Mouse (Mus musculus) hindbrain, embryonic 16.5 days (tissue): ENCODE measurements at regions not wholly inside any gene's neighbourhood (a gene's known extent, or its start where the extent isn't known, plus 50 kb on each side); places are given as distances from the start of the nearest gene placed in this dataset.

Source experiments
- ATAC-seq: fragments of 200-750 bp; cut with Nextera tagmentation; 2 replicates; pipeline ENCODE4 v1.8.0; 2017; ENCODE audit warnings: moderate TSS enrichment, moderate library complexity
- H3K27ac ChIP-seq: fragments of 300-500 bp; sonication (generic); 2 replicates; pipeline ENCODE4 v1.5.1; 2014; ENCODE audit warnings: low read depth, mild to moderate bottlenecking, control low read depth, low read length, moderate library complexity
- H3K27me3 ChIP-seq: fragments of 300-500 bp; sonication (generic); replicated peaks from 2 replicates; pipeline ENCODE4 v1.6.1; 2014; ENCODE audit warnings: low read length; ENCODE audit not compliant: control insufficient read depth, insufficient read depth
- H3K36me3 ChIP-seq: fragments of 300-500 bp; sonication (generic); 2 replicates; pipeline ENCODE4 v1.6.1; 2014; ENCODE audit warnings: mild to moderate bottlenecking, low read length, moderate library complexity, mixed read lengths; ENCODE audit not compliant: control insufficient read depth, insufficient read depth
- H3K4me1 ChIP-seq: fragments of 300-500 bp; sonication (generic); 2 replicates; pipeline ENCODE4 v1.6.1; 2014; ENCODE audit warnings: low read depth, low read length; ENCODE audit not compliant: control insufficient read depth, insufficient read depth
- H3K4me2 ChIP-seq: fragments of 300-500 bp; sonication (generic); 2 replicates; pipeline ENCODE4 v1.6.1; 2014; ENCODE audit warnings: mild to moderate bottlenecking, low read length, control low read depth, moderate library complexity
- H3K4me3 ChIP-seq: fragments of 300-500 bp; sonication (generic); 2 replicates; pipeline ENCODE4 v1.5.1; 2014; ENCODE audit warnings: mild to moderate bottlenecking, low read length, control low read depth, moderate library complexity
- H3K9ac ChIP-seq: fragments of 300-500 bp; sonication (generic); 2 replicates; pipeline ENCODE4 v1.6.1; 2014; ENCODE audit warnings: low read depth, mild to moderate bottlenecking, control low read depth, low read length, moderate library complexity
- H3K9me3 ChIP-seq: fragments of 300-500 bp; sonication (generic); 2 replicates; pipeline ENCODE4 v1.6.1; 2014; ENCODE audit warnings: mild to moderate bottlenecking, low read length, moderate library complexity; ENCODE audit not compliant: control insufficient read depth
- WGBS: fragments of 180-500 bp; shearing (Covaris S2); extraction: QIAGEN DNeasy Blood & Tissue Kit; methylation state at CpG from one replicate; pipeline ENCODE4 v1.1.7; 2014; 5-methylcytosine and 5-hydroxymethylcytosine counted together

DNA sequence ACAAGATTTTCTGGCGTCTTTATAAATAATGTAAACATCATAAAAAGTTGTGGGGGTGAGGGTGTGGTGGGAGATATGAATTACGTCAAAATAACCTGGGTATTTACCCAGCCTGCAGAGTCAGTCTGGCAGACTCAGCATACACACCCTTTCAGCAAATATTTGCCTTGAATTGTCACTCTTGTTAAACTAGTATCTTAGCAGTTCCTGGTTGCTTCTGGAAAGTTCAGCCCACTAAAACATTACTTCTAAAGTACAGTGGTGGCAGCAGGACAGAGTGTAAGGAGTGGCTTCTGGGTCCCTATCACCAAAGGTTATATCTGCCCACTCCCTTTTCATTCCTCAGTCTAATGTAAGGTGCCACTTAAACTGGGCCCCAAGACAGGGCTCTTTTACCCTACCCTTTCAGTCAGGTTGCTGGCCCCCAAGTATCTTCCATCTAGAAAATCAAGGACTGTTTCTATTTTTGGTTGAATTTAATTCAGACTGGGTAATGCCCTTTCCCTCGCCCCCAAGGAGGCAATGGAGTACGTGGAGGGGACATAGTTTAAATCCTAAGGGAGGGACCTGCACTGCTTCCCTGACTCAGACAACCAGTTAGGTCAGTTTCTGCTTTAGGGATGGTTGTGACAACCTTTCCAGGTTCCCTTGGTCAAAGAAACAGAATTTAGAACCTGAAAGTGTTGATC, 289.3 kb downstream of the Pik3r1 start:
- no peaks in the 10 kb centered on the region for H3K36me3 ChIP-seq
- no peaks in the 10 kb centered on the region for H3K27me3 ChIP-seq
- 82% methylated on average over 4 of the region's 4 CpGs for WGBS

GRCm38 (mm10) chr13:101473349-101473748, 294.7 kb downstream of the Pik3r1 start:
- no peaks in the 10 kb centered on the region for H3K27me3 ChIP-seq
- ATAC-seq, result no peak
- H3K27ac ChIP-seq, result no peak overlapping the region
- 88% methylated on average over 8 of the region's 8 CpGs for WGBS
- no peak overlapping the region for H3K4me2 ChIP-seq
- no peak overlapping the region for H3K4me3 ChIP-seq
- no peaks in the 10 kb centered on the region for H3K36me3 ChIP-seq
- no peaks in the 10 kb centered on the region for H3K4me1 ChIP-seq
- no peak overlapping the region for H3K9ac ChIP-seq
- H3K9me3 ChIP-seq, result no peaks in the 10 kb centered on the region

More for the DNA sequence above, 289.3 kb downstream of the Pik3r1 start:
- Histone ChIP-seq H3K4me3 (no peak overlapping the region), H3K27ac (no peak overlapping the region), H3K9ac (no peak overlapping the region), H3K4me1 (no peaks in the 10 kb centered on the region), H3K4me2 (no peak overlapping the region), H3K9me3 (no peaks in the 10 kb centered on the region)
- ATAC-seq, result no peak

DNA sequence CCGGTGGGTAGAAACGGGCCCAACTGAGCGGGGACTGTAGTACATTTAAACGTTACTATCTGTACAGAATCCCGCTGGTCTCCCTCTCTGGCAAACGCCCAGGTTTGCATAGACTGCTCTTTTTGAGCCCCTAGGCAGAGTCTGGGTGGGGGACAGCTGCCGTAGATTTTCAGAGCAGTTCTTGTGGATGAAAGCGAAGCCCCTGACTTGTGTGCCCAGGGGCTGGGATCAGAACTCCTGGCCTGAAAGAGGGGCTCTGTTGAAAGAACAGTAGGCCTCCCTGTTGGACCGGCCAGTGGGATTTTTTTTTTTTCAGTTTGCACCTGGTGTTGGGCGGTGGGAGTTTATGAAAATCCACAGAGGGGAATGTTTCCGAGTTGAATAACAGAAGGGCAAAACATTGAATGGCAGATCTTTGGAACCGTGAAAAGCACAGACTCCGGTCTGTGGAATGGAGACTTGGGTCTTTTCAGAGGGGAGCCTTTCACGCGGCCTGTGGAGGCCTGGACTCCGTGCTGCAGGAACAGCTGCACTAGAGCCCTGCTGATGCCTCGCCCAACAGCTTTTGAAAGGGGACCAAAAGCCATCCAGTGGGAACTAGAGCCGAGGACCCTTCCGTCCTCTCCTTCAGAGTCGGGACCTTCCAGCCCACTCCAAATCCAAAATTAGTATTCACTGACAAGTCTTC, 297.3 kb downstream of the Pik3r1 start:
- no peaks in the 10 kb centered on the region for H3K36me3 ChIP-seq
- H3K9ac ChIP-seq, result no peak overlapping the region
- H3K27me3 ChIP-seq, result no peaks in the 10 kb centered on the region
- no peak overlapping the region for H3K27ac ChIP-seq
- peak; percentile 88 for ATAC-seq
- no peak overlapping the region for H3K4me3 ChIP-seq
- 60% methylated on average over 20 of the region's 20 CpGs for WGBS
- no peaks in the 10 kb centered on the region for H3K4me1 ChIP-seq
- H3K4me2 ChIP-seq, result no peak overlapping the region
- H3K9me3 ChIP-seq, result no peaks in the 10 kb centered on the region

DNA sequence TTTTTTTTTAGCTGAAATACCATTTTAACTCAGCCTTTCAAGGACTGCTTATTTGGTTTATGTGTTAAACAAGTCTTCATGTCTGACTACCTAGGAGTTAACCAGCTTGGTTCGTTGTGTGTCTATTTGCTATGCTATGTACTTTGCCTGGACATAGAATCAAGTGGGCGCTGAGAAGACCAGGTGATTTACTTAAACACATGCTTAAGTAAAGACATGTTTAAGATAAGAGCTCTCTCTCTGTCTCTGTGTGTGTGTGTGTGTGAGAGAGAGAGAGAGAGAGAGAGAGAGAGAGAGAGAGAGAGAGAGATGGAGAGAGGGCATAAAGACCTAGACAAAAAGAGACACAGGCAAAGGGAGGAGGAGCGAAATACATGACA, 302.3 kb downstream of the Pik3r1 start:
- no peaks in the 10 kb centered on the region for H3K27me3 ChIP-seq
- H3K9ac ChIP-seq, result no peak overlapping the region
- H3K4me3 ChIP-seq, result no peak overlapping the region
- no peaks in the 10 kb centered on the region for H3K36me3 ChIP-seq
- no peaks in the 10 kb centered on the region for H3K4me1 ChIP-seq
- no peak overlapping the region for H3K27ac ChIP-seq
- 84% methylated on average over 3 of the region's 3 CpGs for WGBS
- H3K9me3 ChIP-seq, result no peaks in the 10 kb centered on the region
- no peak for ATAC-seq
- no peak overlapping the region for H3K4me2 ChIP-seq

- no peaks in the 10 kb centered on the region for H3K27me3 ChIP-seq
- no peak overlapping the region for H3K9ac ChIP-seq
- 53% methylated on average over 7 of the region's 7 CpGs for WGBS
- no peak overlapping the region for H3K4me2 ChIP-seq
- ATAC-seq, result no peak
- no peaks in the 10 kb centered on the region for H3K4me1 ChIP-seq
- H3K4me3 ChIP-seq, result no peak overlapping the region
- H3K27ac ChIP-seq, result no peak overlapping the region
- no peaks in the 10 kb centered on the region for H3K36me3 ChIP-seq
- H3K9me3 ChIP-seq, result no peaks in the 10 kb centered on the region
These were observed 302.9 kb downstream of the Pik3r1 start for GRCm38 (mm10) chr13:101464928-101465747.

DNA sequence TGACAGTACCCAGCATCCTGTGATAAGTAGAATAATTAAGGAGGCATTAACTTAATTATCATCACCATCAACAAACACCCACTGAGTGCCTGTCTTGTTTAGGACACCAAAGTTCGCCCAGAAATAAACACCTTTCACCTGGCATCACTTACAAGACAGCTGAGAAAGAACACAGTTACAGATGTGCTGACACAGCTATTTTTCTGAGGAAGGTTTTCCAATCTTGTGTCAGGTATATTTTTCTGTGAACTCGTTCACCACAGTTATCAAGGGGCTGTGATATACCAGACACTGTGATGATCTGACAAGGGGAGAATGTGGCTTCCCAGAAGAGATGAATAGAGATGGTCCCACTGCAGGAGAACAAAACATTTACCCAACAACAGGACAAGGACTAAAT, 311.1 kb downstream of the Pik3r1 start:
- no peak overlapping the region for H3K9ac ChIP-seq
- H3K4me1 ChIP-seq, result no peaks in the 10 kb centered on the region
- no peak overlapping the region for H3K4me3 ChIP-seq
- ATAC-seq, result no peak
- no peaks in the 10 kb centered on the region for H3K27me3 ChIP-seq
- H3K27ac ChIP-seq, result no peak overlapping the region
- no peak overlapping the region for H3K4me2 ChIP-seq
- H3K9me3 ChIP-seq, result no peaks in the 10 kb centered on the region
- no peaks in the 10 kb centered on the region for H3K36me3 ChIP-seq
- WGBS, result 71% methylated on average over 2 of the region's 2 CpGs

- Histone ChIP-seq H3K36me3 (no peaks in the 10 kb centered on the region), H3K4me1 (no peaks in the 10 kb centered on the region), H3K27ac (no peak overlapping the region), H3K9me3 (no peaks in the 10 kb centered on the region), H3K4me3 (no peak overlapping the region), H3K9ac (no peak overlapping the region), H3K4me2 (no peak overlapping the region), H3K27me3 (no peaks in the 10 kb centered on the region)
- ATAC-seq, result no peak
These were observed 313.7 kb downstream of the Pik3r1 start for GRCm38 (mm10) chr13:101454276-101454675.

DNA sequence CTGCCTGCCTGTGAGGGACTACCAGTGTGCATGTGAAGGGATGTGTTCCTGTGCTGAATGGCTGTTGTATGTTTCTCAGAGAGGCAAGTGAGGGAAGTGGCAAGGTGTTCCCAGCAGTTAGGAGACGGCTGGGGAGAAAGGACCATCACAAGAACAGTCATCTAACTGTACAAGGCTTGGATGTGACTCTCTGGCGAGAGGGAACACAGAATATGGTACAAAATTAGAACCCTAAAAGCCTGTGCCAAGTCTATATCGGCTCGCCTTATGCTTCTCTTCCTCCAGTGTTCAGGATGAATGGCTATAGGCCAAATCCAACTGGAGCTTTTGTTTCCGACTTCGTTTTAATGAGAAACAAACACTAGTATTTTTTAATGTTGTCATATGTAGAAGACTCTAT, 317.5 kb downstream of the Pik3r1 start:
- H3K4me3 ChIP-seq, result no peak overlapping the region
- H3K27ac ChIP-seq, result no peak overlapping the region
- no peaks in the 10 kb centered on the region for H3K36me3 ChIP-seq
- no peaks in the 10 kb centered on the region for H3K9me3 ChIP-seq
- no peaks in the 10 kb centered on the region for H3K4me1 ChIP-seq
- H3K27me3 ChIP-seq, result no peaks in the 10 kb centered on the region
- no peak overlapping the region for H3K9ac ChIP-seq
- no peak overlapping the region for H3K4me2 ChIP-seq
- no peak for ATAC-seq
- 83% methylated on average over 6 of the region's 6 CpGs for WGBS

- H3K4me2 ChIP-seq, result no peak overlapping the region
- ATAC-seq, result peak; percentile 72; the same call in 1 of the 2 replicates
- H3K27ac ChIP-seq, result no peak overlapping the region
- no peaks in the 10 kb centered on the region for H3K27me3 ChIP-seq
- H3K36me3 ChIP-seq, result no peaks in the 10 kb centered on the region
- WGBS, result 26% methylated on average over 3 of the region's 3 CpGs
- no peak overlapping the region for H3K4me3 ChIP-seq
- H3K4me1 ChIP-seq, result peaks cover 2% of the 10 kb centered on the region; the same call in 1 of the 2 replicates
- H3K9ac ChIP-seq, result no peak overlapping the region
- no peaks in the 10 kb centered on the region for H3K9me3 ChIP-seq
These were observed 328.5 kb downstream of the Pik3r1 start for GRCm38 (mm10) chr13:101439517-101439916.
